Mouse (Mus musculus) bone marrow, adult 2 months (tissue): ENCODE data around the gene 1700014D04Rik.

Source experiments
- CTCF ChIP-seq: fragments of 200-500 bp; IDR thresholded peaks from 2 replicates; pipeline ENCODE4 v1.5.1; 2011; ENCODE audit warnings: low read length, control low read depth; ENCODE audit not compliant: control insufficient read depth, insufficient read depth
- POLR2A ChIP-seq: fragments of 200-500 bp; IDR thresholded peaks from 2 replicates; pipeline ENCODE4 v1.6.1; 2011; ENCODE audit warnings: low read depth, mild to moderate bottlenecking, control low read depth, low read length, borderline replicate concordance; ENCODE audit not compliant: control insufficient read depth

DNA sequence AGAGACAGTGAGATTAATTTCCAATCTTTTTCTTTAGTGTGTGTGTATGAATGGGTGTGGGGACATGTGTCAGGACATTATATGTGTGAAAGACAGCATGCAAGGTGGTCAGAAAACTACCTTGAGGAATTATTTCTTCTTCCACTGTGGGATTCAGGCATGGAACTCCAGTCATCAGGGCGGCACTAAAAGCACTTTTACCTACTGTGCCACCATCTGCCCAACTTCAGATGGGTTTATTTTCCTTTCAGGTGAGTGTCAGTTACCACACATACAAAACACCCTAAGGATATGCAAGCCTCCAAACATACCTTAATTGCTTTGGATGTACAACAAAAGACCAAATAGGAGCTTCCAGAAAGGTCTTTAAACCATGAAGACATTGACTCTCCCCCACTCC is 48.2 kb upstream of the 1700014D04Rik start:
- TF ChIP-seq CTCF: no peak
- no peak for TF ChIP-seq POLR2A
